ENCODE assay signal across 9 mouse cellular contexts in the genomic region with DNA sequence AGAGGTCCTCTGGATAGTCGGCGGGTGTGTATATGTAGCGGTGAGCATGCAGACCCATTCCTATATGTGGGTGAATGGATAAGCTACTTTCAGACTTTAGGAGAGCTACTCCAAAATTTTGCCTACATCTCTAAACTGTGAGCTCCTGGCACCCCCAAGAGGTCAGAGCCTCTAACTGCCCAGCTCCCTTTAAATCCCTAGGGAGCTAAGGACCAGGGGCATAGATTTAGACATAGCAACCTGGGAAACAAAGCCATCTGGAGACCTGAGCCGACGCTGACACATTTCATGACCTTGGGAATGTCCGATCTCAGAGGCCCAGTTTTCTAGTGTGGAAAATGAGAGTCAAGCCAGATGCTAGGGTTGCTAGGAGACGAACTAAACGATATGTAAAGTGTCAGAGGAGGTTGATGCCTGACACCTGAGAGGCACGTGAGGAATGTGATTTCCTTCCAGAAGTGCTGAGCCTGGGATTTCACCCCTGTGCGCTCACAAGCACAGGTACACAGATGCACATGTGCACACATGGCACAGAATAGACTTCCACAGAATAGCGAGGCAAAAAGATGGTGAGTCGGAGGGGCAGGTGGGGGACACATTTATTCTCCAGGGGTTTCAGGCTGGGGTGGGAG. TPM values are rescaled to one million over a fixed set of nuclear protein-coding genes. Genes with fewer than 3 reads are reported as not detected.
DNase-seq lines count a peak whose midpoint lies in the region; ATAC-seq lines count a peak whose summit lies in the region.
"Had no signal": no experiment of that assay in that cellular context is flagged by ENCODE, and none has a peak within 500 bp of the region (broad histone marks: within the 10 kb centered on the region; RNA-seq: fewer than 3 reads in every experiment).

No protein-coding gene starts in this region.

- no peaks in the 10 kb centered on the region for H3K9me3 ChIP-seq in forebrain, embryonic 14.5 days (replicated peaks; ENCODE audit: control insufficient read depth, low read length)
- no peaks in the 10 kb centered on the region for H3K9me3 ChIP-seq in forebrain, embryonic 10.5 days

- H3K27ac ChIP-seq in forebrain, embryonic 14.5 days (ENCODE audit: low read depth, low read length): no peak overlapping the region
- no peak overlapping the region; the same call in 1 of the 2 replicates for H3K27ac ChIP-seq in forebrain, embryonic 10.5 days

- no peaks in the 10 kb centered on the region for H3K4me1 ChIP-seq in forebrain, embryonic 14.5 days (ENCODE audit: control insufficient read depth, insufficient read depth, low read length)
- peaks cover 15% of the 10 kb centered on the region for H3K4me1 ChIP-seq in forebrain, embryonic 10.5 days

- no peak for ATAC-seq in forebrain, embryonic 14.5 days
- no peak for ATAC-seq in megakaryocyte-erythroid progenitor cell, adult 5-6 weeks (replicated peaks; ENCODE audit: low FRiP score, low TSS enrichment, poor library complexity, severe bottlenecking)

- DNase-seq in forebrain, embryonic 14.5 days (ENCODE audit: low spot score): peak; percentile 61
- DNase-seq in forebrain, embryonic 10.5 days (ENCODE audit: extremely low spot score, low spot score): no peak
- DNase-seq in urinary bladder, postnatal 36 days (ENCODE audit: low spot score in 2 of 2): peak; percentile 20 to 36
- no peak for DNase-seq in urinary bladder, adult 18-20 months (ENCODE audit: low spot score in 2 of 2)
- peak; percentile 32 for DNase-seq in heart, postnatal 25 days (ENCODE audit: low spot score)
- peak; percentile 23 for DNase-seq in layer of hippocampus, adult 11-12 months (ENCODE audit: low spot score)
- peak; percentile 69 for DNase-seq in mesoderm, embryonic 11.5 days (ENCODE audit: low read depth, low spot score)

- H3K9ac ChIP-seq in forebrain, embryonic 14.5 days (ENCODE audit: low read length): no peak overlapping the region

- no peaks in the 10 kb centered on the region for H3K36me3 ChIP-seq in forebrain, embryonic 14.5 days (ENCODE audit: control insufficient read depth, insufficient read depth, low read length)
- H3K36me3 ChIP-seq in forebrain, embryonic 10.5 days (replicated peaks): no peaks in the 10 kb centered on the region

- H3K4me2 ChIP-seq in forebrain, embryonic 14.5 days (ENCODE audit: low read length): no peak overlapping the region

- no peaks in the 10 kb centered on the region for H3K27me3 ChIP-seq in forebrain, embryonic 14.5 days (replicated peaks; ENCODE audit: control insufficient read depth, insufficient read depth, low read length)
- H3K27me3 ChIP-seq in forebrain, embryonic 10.5 days (ENCODE audit: poor library complexity, severe bottlenecking): no peaks in the 10 kb centered on the region

- WGBS in forebrain, embryonic 14.5 days: 45% methylated on average over 12 of the region's 12 CpGs
- 56% methylated on average over 12 of the region's 12 CpGs for WGBS in forebrain, embryonic 10.5 days

- intact Hi-C loops in heart, postnatal 25 days (cut with DNase I): loop anchor here (1.0 to 5.0 kb wide), 4 partner anchors 153 to 406 kb away; no protein-coding TSS in a partner anchor

- H3K4me3 ChIP-seq in forebrain, embryonic 14.5 days (ENCODE audit: low read depth, low read length): no peak overlapping the region
- H3K4me3 ChIP-seq in forebrain, embryonic 10.5 days: no peak overlapping the region

RNA-seq across cellular contexts. Expression of gene Tmem270, which starts 5.4 kb away (rescaled TPM):
- polyA plus RNA-seq in forebrain, embryonic 14.5 days (2014; fragmentation: Nextera tagmentation; extraction: Ambion mirVana): not detected in 2 replicates
- polyA plus RNA-seq in forebrain, embryonic 10.5 days (2016; fragmentation: Nextera tagmentation; extraction: Ambion mirVana): not detected in 2 replicates
- total RNA-seq in heart, postnatal 25 days (2021): not detected
- total RNA-seq in megakaryocyte-erythroid progenitor cell, adult 5-6 weeks (2014; fragmentation: Nextera tagmentation): not detected in 2 replicates
- not detected in 2 replicates for total RNA-seq in megakaryocyte-erythroid progenitor cell, adult 5-6 weeks (2017)
- total RNA-seq: gastrocnemius, postnatal 36 days had no signal

RNA-seq across cellular contexts. Expression of gene Cldn13, which starts 14.2 kb away (rescaled TPM):
- polyA plus RNA-seq in forebrain, embryonic 14.5 days (2014; fragmentation: Nextera tagmentation; extraction: Ambion mirVana): 0.22 TPM in 1 of 2 replicates, not detected in the other
- 2.0 and 4.9 TPM in 2 replicates for polyA plus RNA-seq in forebrain, embryonic 10.5 days (2016; fragmentation: Nextera tagmentation; extraction: Ambion mirVana)
- total RNA-seq in heart, postnatal 25 days (2021): not detected
- total RNA-seq in megakaryocyte-erythroid progenitor cell, adult 5-6 weeks (2014; fragmentation: Nextera tagmentation): 177 and 197 TPM in 2 replicates
- 55.6 and 123 TPM in 2 replicates for total RNA-seq in megakaryocyte-erythroid progenitor cell, adult 5-6 weeks (2017)
- total RNA-seq: gastrocnemius, postnatal 36 days had no signal

RNA-seq across cellular contexts. Expression of gene Mettl27, which starts 31.0 kb away (rescaled TPM):
- polyA plus RNA-seq in forebrain, embryonic 14.5 days (2014; fragmentation: Nextera tagmentation; extraction: Ambion mirVana): 6.3 and 9.4 TPM in 2 replicates
- polyA plus RNA-seq in forebrain, embryonic 10.5 days (2016; fragmentation: Nextera tagmentation; extraction: Ambion mirVana): 10.3 and 11.8 TPM in 2 replicates
- 1 to 10 TPM; 5.0 to 5.6 TPM for total RNA-seq in heart, postnatal 25 days (2021)
- 9.9 and 12.8 TPM in 2 replicates for total RNA-seq in megakaryocyte-erythroid progenitor cell, adult 5-6 weeks (2014; fragmentation: Nextera tagmentation)
- total RNA-seq in megakaryocyte-erythroid progenitor cell, adult 5-6 weeks (2017): 6.5 and 18.5 TPM in 2 replicates

RNA-seq across cellular contexts. Expression of gene Cldn4, which starts 45.6 kb away (rescaled TPM):
- not detected in 2 replicates for polyA plus RNA-seq in forebrain, embryonic 14.5 days (2014; fragmentation: Nextera tagmentation; extraction: Ambion mirVana)
- polyA plus RNA-seq in forebrain, embryonic 10.5 days (2016; fragmentation: Nextera tagmentation; extraction: Ambion mirVana): 6.2 and 6.3 TPM in 2 replicates
- not detected for total RNA-seq in heart, postnatal 25 days (2021)
- not detected in 2 replicates for total RNA-seq in megakaryocyte-erythroid progenitor cell, adult 5-6 weeks (2014; fragmentation: Nextera tagmentation)
- total RNA-seq in megakaryocyte-erythroid progenitor cell, adult 5-6 weeks (2017): not detected in 2 replicates
- total RNA-seq: gastrocnemius, postnatal 36 days had no signal

Comparison
In these comparisons a context has a peak if more than half of its experiments do, and no peak if none do; other contexts are left out.
1. DNase-seq: peak in forebrain, embryonic 14.5 days (single experiment), urinary bladder, postnatal 36 days (2 of 2), heart, postnatal 25 days (single experiment), layer of hippocampus, adult 11-12 months (single experiment) and mesoderm, embryonic 11.5 days (single experiment); none in forebrain, embryonic 10.5 days (single experiment) and urinary bladder, adult 18-20 months (0 of 2).
2. RNA of gene Cldn13, which starts 14.2 kb away (total RNA-seq): 55.6 to 197 TPM in megakaryocyte-erythroid progenitor cell, adult 5-6 weeks; not detected in heart, postnatal 25 days; every median in the first group is over 10 times any median in the second.